Mouse (Mus musculus) urinary bladder, adult 2 months (tissue): Measurements from ENCODE around the gene Vat1. TPM values are rescaled to one million over a fixed set of nuclear protein-coding genes. Genes with fewer than 3 reads are reported as not detected.
"Not testable (repeated sequence)": the region's sequence is repeated elsewhere in the genome, so short reads cannot be mapped to it uniquely, and the experiment has no call there.

Experiments
- DNase-seq: peaks from one replicate; pipeline ENCODE4 v3.0.0; 2022; ENCODE audit warnings: low spot score
- polyA plus RNA-seq: library from polyadenylated mRNA; depleted of rRNA; stranded (reverse); fragments of >200 nt; gene quantifications from 2 replicates; pipeline ENCODE4 v1.2.3, GENCODE M21; 2012

Gene Vat1
- polyA plus RNA-seq, 1 experiment, result 172 TPM

- peak; percentile 89 for DNase-seq
Observed at GRCm38 (mm10) chr11:101442127-101442693, 23.8 kb downstream of the Vat1 start, which contains the start of gene Rpl27. Gene Rpl27, plus strand, starts transcription at chr11:101442298.

GRCm38 (mm10) chr11:101441450-101442126, 24.4 kb downstream of the Vat1 start:
- not testable (repeated sequence) for DNase-seq

DNA sequence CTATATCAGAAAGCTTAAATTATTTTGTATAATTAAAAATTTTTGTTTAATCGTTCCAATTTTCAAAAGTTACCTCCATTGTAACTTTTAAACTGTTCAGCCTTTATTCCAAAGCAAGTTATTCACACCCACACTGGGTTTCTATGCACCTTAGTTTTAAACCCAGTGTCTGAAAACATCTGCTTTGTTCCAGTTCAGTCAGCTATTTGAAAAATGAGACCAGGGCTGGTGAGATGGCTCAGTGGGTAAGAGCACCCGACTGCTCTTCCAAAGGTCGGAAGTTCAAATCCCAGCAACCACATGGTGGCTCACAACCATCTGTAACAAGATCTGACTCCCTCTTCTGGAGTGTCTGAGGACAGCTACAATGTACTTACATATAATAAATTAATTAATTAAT, 28.0 kb downstream of the Vat1 start:
- DNase-seq, result not testable (repeated sequence)

- DNase-seq, result no peak
Observed at GRCm38 (mm10) chr11:101436916-101437315, 29.1 kb downstream of the Vat1 start.

DNA sequence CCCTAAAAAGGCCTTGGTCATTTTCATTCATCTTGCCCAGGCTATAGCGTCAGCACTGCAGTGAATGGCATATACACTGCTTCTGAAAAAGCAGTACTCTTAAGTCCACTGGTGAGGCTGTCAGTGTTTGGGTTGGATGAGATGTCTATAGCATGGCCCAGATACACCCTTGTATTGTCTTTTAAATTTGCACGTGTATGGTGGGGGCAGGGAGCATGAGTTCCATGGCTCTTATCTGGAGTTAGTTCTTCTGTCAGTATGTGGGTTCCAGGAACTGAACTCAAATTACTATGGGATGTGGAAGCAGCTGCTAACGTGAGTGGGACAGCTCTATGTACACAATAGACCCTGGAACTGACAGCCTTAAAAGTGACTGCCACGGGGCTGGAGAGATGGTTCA, 30.2 kb downstream of the Vat1 start:
- DNase-seq, result no peak

DNA sequence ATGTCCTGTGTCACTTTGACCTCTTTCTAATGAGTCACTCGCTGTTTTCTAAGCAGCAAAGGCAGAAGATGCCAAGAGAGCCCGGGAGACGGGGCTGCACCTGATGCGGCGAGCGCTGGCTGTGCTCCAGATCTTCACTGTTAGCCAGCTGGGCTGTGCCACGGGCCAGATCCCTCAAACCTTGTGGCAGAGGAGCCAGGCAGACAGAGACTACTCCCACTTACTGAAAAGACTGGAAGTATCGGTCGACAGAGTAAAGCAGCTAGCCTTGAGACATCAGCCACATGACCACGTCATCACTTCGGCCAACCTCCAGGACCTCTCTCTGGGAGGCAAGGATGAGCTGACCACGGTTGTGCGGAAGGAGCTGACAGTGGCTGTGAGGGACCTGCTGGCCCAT, 32.6 kb downstream of the Vat1 start:
- no peak for DNase-seq

DNA sequence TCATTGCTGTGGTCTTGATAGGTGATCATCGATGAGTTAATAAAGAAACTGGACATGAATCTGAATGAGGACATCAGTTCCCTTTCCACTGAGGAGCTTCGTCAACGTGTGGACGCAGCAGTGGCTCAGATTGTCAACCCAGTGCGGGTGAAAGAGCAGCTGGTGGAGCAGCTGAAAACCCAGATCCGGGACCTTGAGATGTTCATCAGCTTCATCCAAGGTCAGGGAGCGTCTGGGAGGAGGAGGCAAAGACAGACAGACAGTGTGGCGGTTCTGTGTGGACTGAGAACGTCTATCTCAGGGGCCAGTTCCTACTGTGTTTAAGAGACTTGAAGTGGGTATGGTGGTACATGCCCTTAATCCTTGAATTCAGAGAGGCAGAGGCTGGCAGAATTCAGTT, 34.7 kb downstream of the Vat1 start:
- no peak for DNase-seq

- no peak for DNase-seq
Observed at GRCm38 (mm10) chr11:101426165-101426564, 39.9 kb downstream of the Vat1 start.

DNA sequence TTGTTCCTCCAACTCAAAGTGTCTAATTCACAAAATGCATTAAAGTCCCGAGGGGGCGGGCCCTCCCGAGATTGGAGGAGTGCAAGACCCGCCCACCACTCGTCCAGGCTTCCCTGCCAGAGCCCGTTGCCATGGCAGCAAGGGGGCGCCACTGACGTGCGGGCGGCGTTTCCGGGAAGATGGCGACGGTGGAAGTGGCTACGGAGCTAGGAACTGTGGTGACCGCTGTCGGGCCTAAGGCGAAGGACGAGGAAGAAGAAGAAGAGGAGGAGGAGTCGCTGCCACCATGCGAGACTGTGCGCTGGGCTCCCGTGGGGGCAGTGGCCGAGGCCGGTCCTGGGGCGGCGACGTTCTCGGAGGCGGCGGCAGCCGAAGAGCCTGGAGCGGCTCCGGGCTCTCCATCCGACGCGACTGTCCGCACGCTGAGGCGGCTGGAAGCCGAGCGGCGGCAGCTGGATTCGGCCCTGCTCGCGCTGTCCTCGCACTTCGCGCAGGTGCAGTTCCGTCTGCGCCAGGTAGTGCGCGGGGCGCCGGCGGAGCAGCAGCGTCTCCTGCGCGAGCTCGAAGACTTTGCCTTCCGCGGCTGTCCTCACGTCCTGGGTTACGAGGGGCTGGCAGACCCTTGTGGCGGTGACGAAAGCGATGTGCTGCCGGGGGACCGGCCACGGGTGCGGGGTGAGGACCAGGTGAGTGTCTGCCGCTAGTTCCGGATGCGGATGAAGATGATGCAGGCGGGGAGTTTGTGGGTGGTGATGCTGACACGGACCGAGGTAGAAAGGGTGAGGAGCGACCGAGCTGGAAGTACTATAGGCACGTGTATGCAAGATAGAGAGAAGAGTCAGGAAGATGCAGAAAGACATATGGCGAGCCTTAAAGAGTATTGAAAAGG, 40.9 kb downstream of the Vat1 start, which contains the start of the genes Rundc1 and Ptges3l:
Gene Rundc1, plus strand, starts transcription at position 161 of the 889 bp plus-strand sequence.
Gene Ptges3l, minus strand, starts transcription at position 409 of the 889 bp plus-strand sequence.
- peak; percentile 95 for DNase-seq

DNA sequence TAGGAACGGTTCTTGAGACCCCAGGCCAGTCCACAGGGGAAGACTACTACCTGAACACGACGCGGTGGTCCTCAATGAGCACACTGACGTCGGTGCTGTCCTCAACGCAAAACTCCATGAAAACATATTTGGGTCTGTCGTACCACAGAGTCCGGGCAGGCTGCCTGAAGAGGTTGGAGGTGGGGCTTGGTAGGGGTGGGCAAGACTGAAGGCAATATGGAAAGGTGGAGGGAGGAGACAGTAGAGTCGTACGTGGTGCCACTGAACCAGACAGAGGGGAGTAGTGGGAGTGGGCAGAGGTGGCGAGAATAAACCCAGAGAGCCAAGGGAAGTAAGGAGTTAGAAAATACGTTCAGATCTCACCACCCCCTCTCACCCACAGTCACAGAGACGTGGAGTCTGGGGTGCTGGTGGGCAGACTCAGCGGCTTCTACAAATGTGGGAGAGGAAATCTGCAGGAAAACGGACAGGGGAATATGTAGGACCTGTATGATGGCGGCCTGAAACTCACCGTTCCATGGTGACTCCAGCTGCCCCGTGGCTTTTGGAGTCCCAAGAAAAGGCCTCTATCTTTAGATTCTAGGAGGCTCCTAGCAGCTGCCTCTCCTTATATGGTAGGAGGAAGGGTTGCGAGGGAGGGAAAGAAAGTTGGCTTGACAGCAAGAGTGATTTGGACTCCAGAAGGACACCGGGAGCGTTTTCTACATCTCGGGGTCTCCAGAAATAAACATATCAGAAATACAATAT, 41.8 kb downstream of the Vat1 start, which contains the start of gene Gm27029:
Gene Gm27029, minus strand, starts transcription at position 692 of the 747 bp plus-strand sequence.
- DNase-seq, result no peak

DNA sequence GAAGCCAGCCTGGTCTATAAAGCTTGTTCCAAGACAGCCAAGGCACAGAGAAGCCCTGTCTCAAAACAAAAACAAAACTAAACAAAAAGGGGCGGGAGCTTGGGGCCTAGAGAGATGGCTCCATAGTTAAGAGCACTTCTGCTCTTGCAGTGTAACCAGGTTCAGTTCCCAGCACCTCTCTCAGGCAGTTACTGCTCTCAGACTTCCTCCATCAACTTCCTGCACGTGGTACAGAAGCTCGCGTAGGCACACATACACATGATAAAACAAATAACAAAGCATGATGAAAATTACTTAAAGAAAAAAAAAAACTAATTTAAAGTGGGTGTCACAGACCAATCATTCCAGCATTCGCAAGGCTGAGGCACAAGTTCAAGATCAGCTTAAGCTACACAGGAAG, 45.9 kb downstream of the Vat1 start:
- DNase-seq, result no peak

DNA sequence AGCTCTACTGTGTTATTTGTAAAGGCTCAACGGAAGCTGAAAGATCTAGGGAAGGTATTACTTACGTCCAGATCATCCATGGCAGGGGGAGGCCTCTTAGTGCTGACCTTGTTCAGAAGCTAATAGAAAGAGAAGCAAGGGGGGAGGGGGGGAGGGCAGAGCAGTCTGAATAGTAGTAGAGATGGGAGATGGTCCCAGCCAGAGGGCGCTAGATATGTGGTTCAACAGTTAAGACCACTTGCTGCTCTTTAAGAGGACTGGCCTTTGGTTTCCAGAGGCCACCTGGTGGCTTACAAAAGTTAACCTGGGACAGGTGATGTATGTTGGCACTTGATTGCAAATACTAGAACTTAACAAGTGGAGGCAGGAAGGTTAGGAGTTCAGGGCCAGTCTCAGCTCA, 46.4 kb downstream of the Vat1 start:
- DNase-seq, result no peak

- no peak for DNase-seq
Observed at GRCm38 (mm10) chr11:101418991-101419390, 47.0 kb downstream of the Vat1 start.

- peak; percentile 85 for DNase-seq
Observed at GRCm38 (mm10) chr11:101417101-101417855, 48.8 kb downstream of the Vat1 start, which contains the start of gene Aarsd1. Gene Aarsd1, minus strand, starts transcription at chr11:101417615.

- no peak for DNase-seq
Observed at GRCm38 (mm10) chr11:101416433-101417100, 49.5 kb downstream of the Vat1 start.

DNA sequence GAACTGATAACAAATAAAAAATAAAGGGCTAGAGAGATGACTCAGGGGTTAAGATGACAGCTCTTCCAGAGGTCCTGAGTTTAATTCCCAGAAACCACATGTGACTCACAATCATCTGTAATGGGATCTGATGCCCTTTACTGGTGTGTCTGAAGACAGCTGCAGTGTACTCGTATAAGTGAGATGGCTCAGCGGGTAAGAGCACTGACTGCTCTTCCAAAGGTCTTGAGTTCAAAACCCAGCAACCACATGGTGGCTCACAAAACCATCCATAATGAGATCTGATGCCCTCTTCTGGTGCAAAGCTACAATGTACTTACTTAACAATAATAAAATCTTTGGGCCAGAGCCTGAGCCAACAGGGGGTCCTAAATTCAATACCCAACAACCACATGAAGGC, 50.7 kb downstream of the Vat1 start:
- DNase-seq, result no peak
